Mouse (Mus musculus): ENCODE results near the gene Acbd6. TPM values are rescaled to one million over a fixed set of nuclear protein-coding genes. Genes with fewer than 3 reads are reported as not detected.

The Acbd6 gene
- polyA plus RNA-seq, 1 experiment from 2014 or later, result 109 TPM

DNA sequence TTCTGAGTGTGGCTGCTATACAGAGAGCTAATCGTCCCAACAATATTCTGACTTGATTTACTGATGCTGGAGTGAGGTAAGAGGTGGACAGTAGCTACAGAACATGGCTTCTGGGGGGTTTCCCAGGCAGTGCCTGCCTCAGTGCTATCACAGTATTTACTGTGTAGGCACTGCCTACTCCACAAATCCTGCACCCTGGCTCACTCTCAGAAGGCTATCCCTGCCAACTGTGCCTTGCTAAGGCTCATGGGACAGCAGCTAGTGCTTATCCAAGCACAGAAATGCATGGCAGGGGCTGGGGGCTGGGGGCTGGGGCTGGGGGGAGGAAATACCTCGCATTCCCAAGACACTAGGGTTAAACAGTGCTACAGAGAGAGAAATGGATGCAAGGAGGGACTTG lies 155.4 kb downstream of the Acbd6 start:
- WGBS, result 75% methylated on average over 2 of the region's 2 CpGs
- Histone ChIP-seq H3K4me3 (no peak overlapping the region), H3K27ac (replicated peaks) (no peak overlapping the region), H3K27me3 (no peaks in the 10 kb centered on the region), H3K9ac (no peak overlapping the region), H3K36me3 (no peaks in the 10 kb centered on the region), H3K4me1 (replicated peaks) (0 out of 2 replicates have a peak, but pooled peaks cover 7% of the 10 kb centered on the region), H3K4me2 (no peak overlapping the region), H3K9me3 (no peaks in the 10 kb centered on the region)
- ATAC-seq (ENCODE audit: low FRiP score, low read depth), result no peak

DNA sequence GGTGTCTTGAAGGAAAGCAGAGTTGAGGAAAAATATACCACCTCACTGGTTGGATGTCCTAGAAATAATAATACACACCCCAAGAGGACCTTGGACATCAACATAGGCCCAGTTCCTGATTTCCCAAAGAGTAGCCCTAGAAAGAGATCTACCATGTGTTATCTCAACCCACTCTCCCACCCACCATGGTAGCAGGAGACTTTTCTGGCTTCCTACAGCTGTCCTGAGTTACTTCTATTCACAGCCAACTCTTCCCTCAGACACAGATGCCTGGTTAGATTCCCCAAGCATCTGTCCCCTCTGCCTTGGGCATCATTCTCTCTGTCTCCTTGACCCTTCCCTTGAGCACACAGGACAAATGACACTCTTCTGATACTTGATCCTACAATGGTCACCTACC lies 157.4 kb downstream of the Acbd6 start:
- Histone ChIP-seq H3K27ac (replicated peaks) (no peak overlapping the region), H3K27me3 (peaks cover 3% of the 10 kb centered on the region; the same call in 1 of the 2 replicates), H3K4me1 (replicated peaks) (0 out of 2 replicates have a peak, but pooled peaks cover 7% of the 10 kb centered on the region), H3K4me2 (no peak overlapping the region), H3K9me3 (no peaks in the 10 kb centered on the region), H3K36me3 (no peaks in the 10 kb centered on the region), H3K9ac (no peak overlapping the region), H3K4me3 (no peak overlapping the region)
- ATAC-seq (ENCODE audit: low FRiP score, low read depth), result no peak

DNA sequence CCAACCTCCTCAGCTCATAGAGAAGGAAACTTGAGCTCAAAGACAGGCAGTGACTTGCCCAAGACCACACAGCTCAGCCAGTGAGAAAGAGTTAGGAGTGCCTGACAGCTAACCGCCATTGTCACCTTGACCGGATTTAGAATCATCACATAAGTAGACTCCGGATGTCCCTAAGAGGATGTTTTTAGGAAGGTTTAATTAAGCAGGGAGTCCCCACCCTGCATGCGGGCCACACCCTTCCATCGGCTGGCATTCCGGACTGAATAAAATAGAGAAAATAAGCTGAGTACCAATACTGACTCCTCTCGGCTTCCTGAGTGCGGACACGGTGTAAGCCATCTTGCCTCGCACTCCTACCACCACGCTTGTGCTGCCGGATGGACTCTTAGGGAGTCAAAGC lies 159.4 kb downstream of the Acbd6 start:
- no peaks in the 10 kb centered on the region for H3K36me3 ChIP-seq
- H3K9ac ChIP-seq, result no peak overlapping the region
- no peak for ATAC-seq (ENCODE audit: low FRiP score, low read depth)
- H3K9me3 ChIP-seq, result no peaks in the 10 kb centered on the region
- no peak overlapping the region for H3K4me2 ChIP-seq
- no peak overlapping the region for H3K27ac ChIP-seq (replicated peaks)
- peaks cover 12% of the 10 kb centered on the region; the same call in 1 of the 2 replicates for H3K27me3 ChIP-seq
- peaks cover 5% of the 10 kb centered on the region for H3K4me1 ChIP-seq (replicated peaks)
- 95% methylated on average over 12 of the region's 12 CpGs for WGBS
- no peak overlapping the region for H3K4me3 ChIP-seq

DNA sequence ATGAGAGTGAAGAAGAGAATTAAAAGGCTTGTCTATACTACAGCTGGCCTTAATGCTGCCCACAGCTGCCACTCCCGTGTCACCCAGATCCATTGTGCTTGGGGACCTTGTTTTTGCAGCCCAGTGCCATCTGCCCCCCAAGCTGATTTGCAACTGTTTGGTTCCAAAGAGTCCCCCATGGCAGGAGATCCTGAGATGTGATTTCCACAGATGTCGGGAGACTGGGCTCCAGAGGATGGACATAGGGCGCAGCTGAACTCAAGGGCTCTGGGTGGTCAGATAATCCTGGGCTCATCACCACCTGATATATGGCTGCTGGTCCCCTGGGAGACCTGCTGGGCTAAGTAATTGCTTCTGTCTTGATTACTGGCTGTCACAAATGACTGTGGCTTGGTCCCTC lies 160.9 kb downstream of the Acbd6 start:
- no peak overlapping the region for H3K4me2 ChIP-seq
- 65% methylated on average over 3 of the region's 3 CpGs for WGBS
- no peaks in the 10 kb centered on the region for H3K9me3 ChIP-seq
- H3K4me3 ChIP-seq, result no peak overlapping the region
- ATAC-seq (ENCODE audit: low FRiP score, low read depth), result no peak
- no peak overlapping the region for H3K27ac ChIP-seq (replicated peaks)
- peaks cover 8% of the 10 kb centered on the region for H3K4me1 ChIP-seq (replicated peaks)
- H3K36me3 ChIP-seq, result no peaks in the 10 kb centered on the region
- peaks cover 21% of the 10 kb centered on the region for H3K27me3 ChIP-seq
- H3K9ac ChIP-seq, result no peak overlapping the region

DNA sequence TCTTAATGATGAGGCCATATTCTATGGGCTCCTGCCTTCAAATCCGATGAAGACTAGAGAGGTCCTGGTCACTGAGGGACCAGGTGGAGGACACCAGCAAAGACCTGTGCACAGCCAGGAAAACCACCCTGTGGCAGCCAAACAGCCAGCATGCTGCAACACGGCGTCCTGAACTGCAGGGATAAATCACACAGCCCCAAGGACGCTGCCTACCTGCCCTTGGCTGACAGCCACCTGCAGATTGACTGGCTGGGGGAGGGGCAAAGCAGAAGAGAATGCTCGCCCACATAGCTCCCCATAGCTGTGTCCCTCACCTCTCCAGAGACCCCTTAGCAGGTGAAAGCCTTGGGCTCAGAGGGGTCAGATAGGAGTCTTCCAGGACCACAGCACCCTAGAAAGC lies 162.1 kb downstream of the Acbd6 start:
- no peak overlapping the region for H3K27ac ChIP-seq (replicated peaks)
- H3K4me3 ChIP-seq, result no peak overlapping the region
- H3K4me2 ChIP-seq, result no peak overlapping the region
- H3K27me3 ChIP-seq, result peaks cover 32% of the 10 kb centered on the region
- H3K9ac ChIP-seq, result no peak overlapping the region
- WGBS, result 57% methylated on average over 5 of the region's 5 CpGs
- ATAC-seq (ENCODE audit: low FRiP score, low read depth), result no peak
- no peaks in the 10 kb centered on the region for H3K36me3 ChIP-seq
- no peaks in the 10 kb centered on the region for H3K9me3 ChIP-seq
- H3K4me1 ChIP-seq (replicated peaks), result peaks cover 8% of the 10 kb centered on the region

DNA sequence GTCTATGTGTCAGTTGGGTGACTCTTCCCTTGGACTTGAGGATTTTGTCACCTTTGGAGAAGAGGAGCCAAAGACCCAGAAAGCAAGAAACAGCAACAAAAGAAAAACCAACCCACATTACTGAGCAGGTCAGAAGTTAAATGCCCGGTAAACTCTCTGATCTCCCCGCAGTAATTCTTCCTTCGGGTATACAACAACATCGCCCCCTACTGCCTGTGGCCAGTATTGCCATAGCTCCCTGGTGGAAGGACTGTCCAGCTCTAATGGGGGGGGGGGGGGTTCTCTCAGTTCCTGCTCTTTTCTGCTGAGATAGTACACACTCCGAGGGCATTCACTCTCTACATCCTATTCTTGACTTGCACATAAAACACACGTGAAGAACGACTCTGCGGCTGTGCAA lies 163.5 kb downstream of the Acbd6 start:
- no peak overlapping the region for H3K27ac ChIP-seq (replicated peaks)
- no peak overlapping the region for H3K4me2 ChIP-seq
- 30% methylated on average over 8 of the region's 8 CpGs for WGBS
- ATAC-seq (ENCODE audit: low FRiP score, low read depth), result no peak
- H3K9ac ChIP-seq, result no peak overlapping the region
- no peaks in the 10 kb centered on the region for H3K36me3 ChIP-seq
- H3K9me3 ChIP-seq, result no peaks in the 10 kb centered on the region
- H3K27me3 ChIP-seq, result peaks cover 44% of the 10 kb centered on the region
- peaks cover 8% of the 10 kb centered on the region for H3K4me1 ChIP-seq (replicated peaks)
- no peak overlapping the region for H3K4me3 ChIP-seq

DNA sequence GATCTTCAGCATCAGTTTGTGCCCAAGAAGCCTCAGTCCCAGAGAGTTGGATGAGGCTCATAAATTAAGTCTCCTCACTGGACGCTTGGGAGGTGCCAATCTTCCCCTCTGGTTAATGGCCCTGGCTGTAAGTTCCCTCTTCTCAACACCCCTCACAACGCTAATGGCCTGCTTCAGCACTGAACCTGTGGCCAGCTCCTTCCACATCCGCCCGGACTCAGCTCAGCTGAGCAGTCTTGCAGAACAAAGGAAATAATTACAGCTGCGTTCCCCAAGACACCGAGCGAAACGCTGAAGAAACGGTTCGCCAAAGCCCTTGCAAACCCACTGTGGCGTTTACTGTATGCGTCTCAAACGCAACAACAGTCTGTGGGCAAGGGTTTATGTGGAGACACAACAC lies 164.3 kb downstream of the Acbd6 start:
- no peak overlapping the region for H3K27ac ChIP-seq (replicated peaks)
- ATAC-seq (ENCODE audit: low FRiP score, low read depth), result no peak
- under 1% methylated on average over 13 of the region's 13 CpGs for WGBS
- H3K9me3 ChIP-seq, result no peaks in the 10 kb centered on the region
- H3K9ac ChIP-seq, result no peak overlapping the region
- peaks cover 8% of the 10 kb centered on the region for H3K4me1 ChIP-seq (replicated peaks)
- peak overlapping the region; percentile 45 for H3K4me2 ChIP-seq
- 0 out of 2 replicates have a peak overlapping the region, but pooled peaks have one; percentile 5 for H3K4me3 ChIP-seq
- peaks cover 48% of the 10 kb centered on the region for H3K27me3 ChIP-seq
- no peaks in the 10 kb centered on the region for H3K36me3 ChIP-seq

DNA sequence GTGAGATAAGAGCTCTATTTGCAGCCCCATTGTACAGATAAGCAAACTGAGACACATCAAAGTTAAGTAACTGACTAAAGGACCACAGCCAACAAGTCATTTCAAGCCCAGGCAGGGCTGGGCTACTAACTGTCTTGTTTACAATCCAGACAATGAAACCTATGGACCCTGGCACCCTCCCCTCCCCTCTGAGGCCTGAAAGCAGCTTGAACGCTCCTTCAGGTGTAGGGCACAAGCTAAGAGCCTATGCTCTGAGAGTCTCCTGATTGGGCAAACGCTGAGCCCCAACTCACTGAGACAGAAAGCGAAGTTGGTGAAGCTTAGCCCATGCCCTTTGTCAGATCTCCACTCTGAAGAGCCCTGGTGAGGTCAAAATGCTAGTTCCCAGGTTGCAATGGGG lies 166.4 kb downstream of the Acbd6 start:
- peaks cover 15% of the 10 kb centered on the region for H3K4me1 ChIP-seq (replicated peaks)
- H3K4me3 ChIP-seq, result no peak overlapping the region
- no peak overlapping the region for H3K9ac ChIP-seq
- H3K27ac ChIP-seq (replicated peaks), result no peak overlapping the region
- ATAC-seq (ENCODE audit: low FRiP score, low read depth), result no peak
- no peaks in the 10 kb centered on the region for H3K36me3 ChIP-seq
- 80% methylated on average over 3 of the region's 3 CpGs for WGBS
- H3K4me2 ChIP-seq, result no peak overlapping the region
- peaks cover 69% of the 10 kb centered on the region for H3K27me3 ChIP-seq
- H3K9me3 ChIP-seq, result no peaks in the 10 kb centered on the region

DNA sequence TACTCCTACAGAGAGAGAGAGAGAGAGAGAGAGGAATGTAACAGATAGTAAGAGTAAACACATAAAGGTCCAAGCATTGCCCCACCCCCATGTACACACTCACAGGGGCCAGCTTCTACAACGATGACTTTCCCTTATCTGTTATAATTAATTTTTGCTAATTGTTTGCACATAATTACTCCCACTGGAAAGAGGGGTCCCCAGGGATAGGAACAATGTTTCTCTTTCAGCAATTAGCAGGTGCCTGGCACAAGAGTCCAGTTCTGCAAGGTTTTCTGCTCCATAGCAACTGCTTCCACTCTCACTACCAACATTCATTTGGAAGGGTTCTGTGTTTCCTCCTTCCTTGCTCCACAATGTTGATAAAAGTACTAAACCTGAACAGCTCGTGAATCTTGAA lies 168.0 kb downstream of the Acbd6 start:
- H3K27me3 ChIP-seq, result peaks cover 82% of the 10 kb centered on the region
- H3K4me3 ChIP-seq, result no peak overlapping the region
- H3K4me2 ChIP-seq, result no peak overlapping the region
- no peaks in the 10 kb centered on the region for H3K36me3 ChIP-seq
- H3K27ac ChIP-seq (replicated peaks), result no peak overlapping the region
- whole genome bisulfite sequencing, result 56% methylated on average over 2 of the region's 2 CpGs
- H3K4me1 ChIP-seq (replicated peaks), result peaks cover 17% of the 10 kb centered on the region
- ATAC-seq (ENCODE audit: low FRiP score, low read depth), result no peak
- no peaks in the 10 kb centered on the region for H3K9me3 ChIP-seq
- H3K9ac ChIP-seq, result no peak overlapping the region

DNA sequence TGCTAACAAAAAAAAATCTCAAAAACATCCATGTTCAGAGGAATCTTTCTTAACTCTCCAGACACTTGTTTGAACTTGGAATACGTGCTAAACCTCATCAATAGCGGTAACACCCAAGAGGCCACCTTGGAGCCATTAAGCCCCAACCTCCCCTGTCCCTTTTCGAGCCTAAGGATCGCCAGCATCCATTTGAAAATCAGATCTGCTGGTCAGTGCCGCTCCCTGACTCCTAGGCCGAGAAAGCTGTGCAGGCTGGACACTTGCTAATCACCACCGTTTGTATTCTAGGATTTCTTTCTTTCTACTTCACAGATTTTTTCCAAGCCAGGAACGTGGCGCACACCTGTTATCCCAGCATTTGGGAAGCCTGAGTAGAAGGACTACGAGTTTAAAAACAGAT lies 169.9 kb downstream of the Acbd6 start:
- Histone ChIP-seq H3K4me3 (no peak overlapping the region), H3K9me3 (no peaks in the 10 kb centered on the region), H3K9ac (no peak overlapping the region), H3K27me3 (peaks cover 93% of the 10 kb centered on the region), H3K36me3 (no peaks in the 10 kb centered on the region), H3K27ac (replicated peaks) (no peak overlapping the region), H3K4me1 (replicated peaks) (peaks cover 10% of the 10 kb centered on the region), H3K4me2 (no peak overlapping the region)
- no peak for ATAC-seq (ENCODE audit: low FRiP score, low read depth)
- 29% methylated on average over 10 of the region's 10 CpGs for WGBS

DNA sequence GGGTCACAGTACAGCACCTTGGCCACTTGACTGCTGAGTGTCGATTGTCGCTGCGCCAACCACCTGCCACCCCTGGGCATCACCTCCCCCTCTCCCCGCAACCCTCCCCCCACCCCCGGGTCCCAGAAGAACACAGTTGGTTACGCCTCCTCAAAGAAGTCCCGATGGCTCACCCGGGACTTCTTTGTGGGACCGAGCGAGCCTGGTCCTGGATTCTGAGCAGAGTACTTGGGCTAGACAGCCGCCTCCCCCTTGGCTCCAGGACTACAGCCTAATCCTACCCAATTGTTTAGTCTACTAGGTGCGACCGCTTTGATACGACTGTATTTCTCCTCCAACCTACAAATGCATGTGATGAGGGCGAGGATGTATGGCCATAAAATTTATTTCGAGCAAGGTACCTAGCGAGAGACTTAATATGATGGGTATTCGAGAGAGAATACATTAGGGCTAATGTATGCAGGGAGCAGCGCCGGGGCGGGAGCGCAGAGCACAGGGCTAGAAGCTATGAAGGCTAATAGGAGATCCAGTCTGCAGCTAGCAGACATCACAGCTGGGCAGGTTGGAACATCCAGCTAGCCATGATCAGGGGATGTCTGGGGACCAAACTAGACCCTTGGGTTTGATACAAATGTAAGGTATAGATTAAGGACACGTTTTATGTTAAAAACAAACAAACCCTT lies 171.3 kb downstream of the Acbd6 start:
- peak overlapping the region; percentile 11; the same call in 1 of the 2 replicates for H3K4me3 ChIP-seq
- peak overlapping the region; percentile 42 for H3K4me2 ChIP-seq
- ATAC-seq (ENCODE audit: low FRiP score, low read depth), result no peak; the same call in 1 of the 2 replicates
- 0 out of 2 replicates have a peak overlapping the region, but pooled peaks have one; percentile 10 for H3K9ac ChIP-seq
- no peaks in the 10 kb centered on the region for H3K36me3 ChIP-seq
- no peak overlapping the region for H3K27ac ChIP-seq (replicated peaks)
- H3K4me1 ChIP-seq (replicated peaks), result peaks cover 10% of the 10 kb centered on the region
- no peaks in the 10 kb centered on the region for H3K9me3 ChIP-seq
- H3K27me3 ChIP-seq, result peaks cover 93% of the 10 kb centered on the region
- 1% methylated on average over 23 of the region's 23 CpGs for WGBS

DNA sequence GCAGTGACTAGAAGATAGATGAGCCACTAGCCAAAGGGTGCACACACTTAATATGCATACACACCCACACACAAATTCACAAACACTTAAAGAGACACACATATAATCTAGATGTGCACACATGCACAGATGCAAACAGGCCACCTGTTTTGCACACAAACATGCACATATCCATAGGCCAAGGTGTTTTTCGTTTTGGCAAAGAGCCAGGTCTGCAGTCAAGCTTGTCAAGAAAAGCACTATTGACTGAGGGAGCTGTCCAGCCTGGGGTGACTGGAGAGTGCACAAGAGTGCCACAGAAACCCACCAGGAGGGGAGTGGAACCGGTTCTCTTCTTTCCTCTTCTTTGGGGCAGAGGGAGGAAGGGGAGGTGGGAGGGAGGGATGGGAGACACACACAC lies 173.2 kb downstream of the Acbd6 start:
- ATAC-seq (ENCODE audit: low FRiP score, low read depth), result no peak
- 8% methylated on average over 2 of the region's 2 CpGs for WGBS

More for the DNA sequence above, 173.2 kb downstream of the Acbd6 start:
- Histone ChIP-seq H3K9me3 (no peaks in the 10 kb centered on the region), H3K4me2 (no peak overlapping the region), H3K4me1 (replicated peaks) (peaks cover 10% of the 10 kb centered on the region), H3K4me3 (no peak overlapping the region), H3K27me3 (peaks cover 91% of the 10 kb centered on the region), H3K27ac (replicated peaks) (no peak overlapping the region), H3K36me3 (no peaks in the 10 kb centered on the region), H3K9ac (no peak overlapping the region)

All from hindbrain, embryonic 15.5 days (tissue).